Mouse (Mus musculus): ENCODE data around the gene Chrm4. TPM values are rescaled to one million over a fixed set of nuclear protein-coding genes. Genes with fewer than 3 reads are reported as not detected.

Chrm4 gene
- polyA plus RNA-seq, 1 experiment = 0.80 TPM

- DNase-seq = no peak
- 98% methylated on average over 7 of the region's 7 CpGs for WGBS
- no peaks in the 10 kb centered on the region; the same call in 1 of the 2 replicates for H3K27me3 ChIP-seq (ENCODE audit: control insufficient read depth, insufficient read depth, low read length)
- no peak overlapping the region for H3K27ac ChIP-seq (ENCODE audit: control insufficient read depth, insufficient read depth, low read length)
- H3K36me3 ChIP-seq (ENCODE audit: control insufficient read depth, insufficient read depth, low read length) = peaks cover 83% of the 10 kb centered on the region
- peaks cover 22% of the 10 kb centered on the region for H3K4me1 ChIP-seq (replicated peaks; ENCODE audit: control insufficient read depth, insufficient read depth, low read length)
- TF ChIP-seq CTCF (IDR thresholded peaks at IDR 0.05; ENCODE audit: borderline replicate concordance, control insufficient read depth, extremely low read depth, insufficient read depth, low read length, poor library complexity) (no peak), POLR2A (IDR thresholded peaks at IDR 0.05; ENCODE audit: control insufficient read depth, extremely low read depth, insufficient read depth, low read length, poor library complexity) (no peak)
- no peak overlapping the region for H3K4me3 ChIP-seq (ENCODE audit: control insufficient read depth, insufficient read depth, low read length)
These were observed 9.1 kb downstream of the Chrm4 start for GRCm38 (mm10) chr2:91936154-91936553.

GRCm38 (mm10) chr2:91939303-91939935, 12.4 kb downstream of the Chrm4 start:
- Histone ChIP-seq H3K27me3 (ENCODE audit: control insufficient read depth, insufficient read depth, low read length) (no peaks in the 10 kb centered on the region), H3K36me3 (ENCODE audit: control insufficient read depth, insufficient read depth, low read length) (peaks cover 85% of the 10 kb centered on the region), H3K4me3 (ENCODE audit: control insufficient read depth, insufficient read depth, low read length) (no peak overlapping the region), H3K27ac (ENCODE audit: control insufficient read depth, insufficient read depth, low read length) (no peak overlapping the region), H3K4me1 (replicated peaks; ENCODE audit: control insufficient read depth, insufficient read depth, low read length) (peaks cover 2% of the 10 kb centered on the region)
- no peak for DNase-seq
- TF ChIP-seq POLR2A (IDR thresholded peaks at IDR 0.05; ENCODE audit: control insufficient read depth, extremely low read depth, insufficient read depth, low read length, poor library complexity) (no peak), CTCF (IDR thresholded peaks at IDR 0.05; ENCODE audit: borderline replicate concordance, control insufficient read depth, extremely low read depth, insufficient read depth, low read length, poor library complexity) (no peak)
- 96% methylated on average over 15 of the region's 15 CpGs for WGBS

GRCm38 (mm10) chr2:91942356-91942755, 15.3 kb downstream of the Chrm4 start:
- 97% methylated on average over 6 of the region's 6 CpGs for WGBS
- TF ChIP-seq POLR2A (IDR thresholded peaks at IDR 0.05; ENCODE audit: control insufficient read depth, extremely low read depth, insufficient read depth, low read length, poor library complexity) = no peak
- TF ChIP-seq CTCF (IDR thresholded peaks at IDR 0.05; ENCODE audit: borderline replicate concordance, control insufficient read depth, extremely low read depth, insufficient read depth, low read length, poor library complexity) = peak; percentile 75; the same call in 1 of the 2 replicates
- H3K4me1 ChIP-seq (replicated peaks; ENCODE audit: control insufficient read depth, insufficient read depth, low read length) = peaks cover 30% of the 10 kb centered on the region
- H3K36me3 ChIP-seq (ENCODE audit: control insufficient read depth, insufficient read depth, low read length) = peaks cover 61% of the 10 kb centered on the region
- DNase-seq = no peak
- no peak overlapping the region for H3K4me3 ChIP-seq (ENCODE audit: control insufficient read depth, insufficient read depth, low read length)
- no peak overlapping the region for H3K27ac ChIP-seq (ENCODE audit: control insufficient read depth, insufficient read depth, low read length)
- H3K27me3 ChIP-seq (ENCODE audit: control insufficient read depth, insufficient read depth, low read length) = no peaks in the 10 kb centered on the region

- TF ChIP-seq POLR2A (IDR thresholded peaks at IDR 0.05; ENCODE audit: control insufficient read depth, extremely low read depth, insufficient read depth, low read length, poor library complexity) = no peak
- peak; percentile 87; the same call in 1 of the 2 replicates for TF ChIP-seq CTCF (IDR thresholded peaks at IDR 0.05; ENCODE audit: borderline replicate concordance, control insufficient read depth, extremely low read depth, insufficient read depth, low read length, poor library complexity)
These were observed 17.3 kb downstream of the Chrm4 start for GRCm38 (mm10) chr2:91944170-91944950.

GRCm38 (mm10) chr2:91945483-91945882, 18.4 kb downstream of the Chrm4 start, which contains the start of gene Gm9821:
Gm9821 (plus strand) TSS chr2:91945703.
- no peak for TF ChIP-seq CTCF (IDR thresholded peaks at IDR 0.05; ENCODE audit: borderline replicate concordance, control insufficient read depth, extremely low read depth, insufficient read depth, low read length, poor library complexity)
- no peak for TF ChIP-seq POLR2A (IDR thresholded peaks at IDR 0.05; ENCODE audit: control insufficient read depth, extremely low read depth, insufficient read depth, low read length, poor library complexity)
- Histone ChIP-seq H3K27ac (ENCODE audit: control insufficient read depth, insufficient read depth, low read length) (peak within 1 kb of the TSS; percentile 51), H3K36me3 (ENCODE audit: control insufficient read depth, insufficient read depth, low read length) (peaks cover 30% of the 10 kb centered on the region), H3K4me3 (ENCODE audit: control insufficient read depth, insufficient read depth, low read length) (peak within 1 kb of the TSS; percentile 5; the same call in 1 of the 2 replicates), H3K27me3 (ENCODE audit: control insufficient read depth, insufficient read depth, low read length) (no peaks in the 10 kb centered on the region), H3K4me1 (replicated peaks; ENCODE audit: control insufficient read depth, insufficient read depth, low read length) (peaks cover 52% of the 10 kb centered on the region)
- WGBS = 98% methylated on average over 18 of the region's 18 CpGs
- no peak for DNase-seq

More at GRCm38 (mm10) chr2:91944170-91944950, 17.3 kb downstream of the Chrm4 start:
- peaks cover 48% of the 10 kb centered on the region for H3K4me1 ChIP-seq (replicated peaks; ENCODE audit: control insufficient read depth, insufficient read depth, low read length)
- WGBS = 22% methylated on average over 13 of the region's 13 CpGs
- H3K27ac ChIP-seq (ENCODE audit: control insufficient read depth, insufficient read depth, low read length) = peak overlapping the region; percentile 51
- peaks cover 41% of the 10 kb centered on the region for H3K36me3 ChIP-seq (ENCODE audit: control insufficient read depth, insufficient read depth, low read length)
- peak overlapping the region; percentile 5; the same call in 1 of the 2 replicates for H3K4me3 ChIP-seq (ENCODE audit: control insufficient read depth, insufficient read depth, low read length)
- peak; percentile 87 for DNase-seq
- H3K27me3 ChIP-seq (ENCODE audit: control insufficient read depth, insufficient read depth, low read length) = no peaks in the 10 kb centered on the region

GRCm38 (mm10) chr2:91946836-91947235, 19.8 kb downstream of the Chrm4 start:
- Histone ChIP-seq H3K4me3 (ENCODE audit: control insufficient read depth, insufficient read depth, low read length) (no peak overlapping the region), H3K27ac (ENCODE audit: control insufficient read depth, insufficient read depth, low read length) (no peak overlapping the region), H3K4me1 (replicated peaks; ENCODE audit: control insufficient read depth, insufficient read depth, low read length) (peaks cover 59% of the 10 kb centered on the region), H3K36me3 (ENCODE audit: control insufficient read depth, insufficient read depth, low read length) (peaks cover 23% of the 10 kb centered on the region), H3K27me3 (ENCODE audit: control insufficient read depth, insufficient read depth, low read length) (no peaks in the 10 kb centered on the region)
- TF ChIP-seq POLR2A (IDR thresholded peaks at IDR 0.05; ENCODE audit: control insufficient read depth, extremely low read depth, insufficient read depth, low read length, poor library complexity) = no peak
- no peak for TF ChIP-seq CTCF (IDR thresholded peaks at IDR 0.05; ENCODE audit: borderline replicate concordance, control insufficient read depth, extremely low read depth, insufficient read depth, low read length, poor library complexity)
- 54% methylated on average over 6 of the region's 6 CpGs for WGBS
- no peak for DNase-seq
